Mouse (Mus musculus) stomach, embryonic 15.5 days (tissue): ENCODE data around the gene Parva. TPM values are rescaled to one million over a fixed set of nuclear protein-coding genes. Genes with fewer than 3 reads are reported as not detected.

Experiments
- ATAC-seq: fragments of 200-750 bp; cut with Nextera tagmentation; 2 replicates; pipeline ENCODE4 v1.8.0; 2017; ENCODE audit warnings: low read depth, moderate number of reproducible peaks, moderate TSS enrichment; ENCODE audit not compliant: insufficient read depth, low FRiP score
- H3K27ac ChIP-seq: fragments of 300-500 bp; sonication (generic); 2 replicates; pipeline ENCODE4 v1.5.1; 2015; ENCODE audit warnings: mild to moderate bottlenecking, inconsistent platforms
- H3K27me3 ChIP-seq: fragments of 300-500 bp; sonication (generic); replicated peaks from 2 replicates; pipeline ENCODE4 v1.6.1; 2015; ENCODE audit warnings: inconsistent platforms
- H3K36me3 ChIP-seq: fragments of 300-500 bp; sonication (generic); 2 replicates; pipeline ENCODE4 v1.6.1; 2015; ENCODE audit warnings: inconsistent platforms
- H3K4me1 ChIP-seq: fragments of 300-500 bp; sonication (generic); 2 replicates; pipeline ENCODE4 v1.6.1; 2015; ENCODE audit warnings: inconsistent platforms
- H3K4me2 ChIP-seq: fragments of 300-500 bp; sonication (generic); 2 replicates; pipeline ENCODE4 v1.6.1; 2015; ENCODE audit warnings: mild to moderate bottlenecking, inconsistent platforms
- H3K4me3 ChIP-seq: fragments of 300-500 bp; sonication (generic); replicated peaks from 2 replicates; pipeline ENCODE4 v1.5.1; 2015; ENCODE audit warnings: inconsistent platforms
- H3K9ac ChIP-seq: fragments of 300-500 bp; sonication (generic); 2 replicates; pipeline ENCODE4 v1.6.1; 2015; ENCODE audit warnings: inconsistent platforms
- H3K9me3 ChIP-seq: fragments of 300-500 bp; sonication (generic); 2 replicates; pipeline ENCODE4 v1.6.1; 2016; ENCODE audit warnings: inconsistent platforms
- WGBS: fragments of 180-500 bp; shearing (Covaris S2); methylation state at CpG from one replicate; pipeline ENCODE4 v1.1.7; 2015; 5-methylcytosine and 5-hydroxymethylcytosine counted together
- polyA plus RNA-seq: library from polyadenylated mRNA; unstranded; fragments of >200 nt; fragmentation: Nextera tagmentation; extraction: Ambion mirVana; gene quantifications from 2 replicates; pipeline ENCODE4 v1.2.1, GENCODE M21; 2015

Parva gene
- polyA plus RNA-seq, 1 experiment from 2014 or later, result 101 TPM

- peaks cover 47% of the 10 kb centered on the region for H3K4me1 ChIP-seq
- H3K4me2 ChIP-seq, result no peak overlapping the region
- H3K4me3 ChIP-seq, result no peak overlapping the region
- H3K9ac ChIP-seq, result no peak overlapping the region
- no peaks in the 10 kb centered on the region for H3K27me3 ChIP-seq
- H3K9me3 ChIP-seq, result no peaks in the 10 kb centered on the region
- H3K27ac ChIP-seq, result peak overlapping the region; percentile 44
- ATAC-seq, result no peak
- 68% methylated on average over 5 of the region's 5 CpGs for WGBS
- H3K36me3 ChIP-seq, result no peaks in the 10 kb centered on the region
These were observed 31.1 kb downstream of the Parva start for GRCm38 (mm10) chr7:112458440-112458839.

- 7% methylated on average over 2 of the region's 2 CpGs for WGBS
- Histone ChIP-seq H3K36me3 (no peaks in the 10 kb centered on the region), H3K9me3 (no peaks in the 10 kb centered on the region), H3K4me2 (no peak overlapping the region), H3K4me3 (no peak overlapping the region), H3K27me3 (no peaks in the 10 kb centered on the region), H3K4me1 (peaks cover 43% of the 10 kb centered on the region), H3K9ac (no peak overlapping the region), H3K27ac (peak overlapping the region; percentile 67)
- ATAC-seq, result no peak
These were observed 35.8 kb downstream of the Parva start for GRCm38 (mm10) chr7:112463074-112463473.

- no peaks in the 10 kb centered on the region for H3K9me3 ChIP-seq
- H3K4me3 ChIP-seq, result no peak overlapping the region
- peaks cover 38% of the 10 kb centered on the region for H3K4me1 ChIP-seq
- no peak overlapping the region for H3K4me2 ChIP-seq
- H3K9ac ChIP-seq, result no peak overlapping the region
- WGBS, result 67% methylated on average over 3 of the region's 3 CpGs
- ATAC-seq, result no peak
- H3K27ac ChIP-seq, result peak overlapping the region; percentile 41; the same call in 1 of the 2 replicates
- H3K27me3 ChIP-seq, result no peaks in the 10 kb centered on the region
- no peaks in the 10 kb centered on the region for H3K36me3 ChIP-seq
These were observed 38.6 kb downstream of the Parva start for GRCm38 (mm10) chr7:112465920-112466319.

GRCm38 (mm10) chr7:112466786-112467185 is 39.5 kb downstream of the Parva start:
- no peak for ATAC-seq
- no peak overlapping the region for H3K4me2 ChIP-seq
- no peak overlapping the region for H3K9ac ChIP-seq
- no peaks in the 10 kb centered on the region for H3K36me3 ChIP-seq
- peaks cover 44% of the 10 kb centered on the region for H3K4me1 ChIP-seq
- no peaks in the 10 kb centered on the region for H3K27me3 ChIP-seq
- H3K4me3 ChIP-seq, result no peak overlapping the region
- peak overlapping the region; percentile 98 for H3K27ac ChIP-seq
- WGBS, result 58% methylated on average over 3 of the region's 3 CpGs
- H3K9me3 ChIP-seq, result no peaks in the 10 kb centered on the region

- WGBS, result 9% methylated on average over 11 of the region's 11 CpGs
- H3K4me3 ChIP-seq, result no peak overlapping the region
- H3K36me3 ChIP-seq, result no peaks in the 10 kb centered on the region
- 0 out of 2 replicates have a peak overlapping the region, but pooled peaks have one; percentile 17 for H3K4me2 ChIP-seq
- H3K27ac ChIP-seq, result peak overlapping the region; percentile 98
- no peak overlapping the region for H3K9ac ChIP-seq
- no peaks in the 10 kb centered on the region for H3K27me3 ChIP-seq
- no peaks in the 10 kb centered on the region for H3K9me3 ChIP-seq
- H3K4me1 ChIP-seq, result peaks cover 38% of the 10 kb centered on the region
- ATAC-seq, result peak; percentile 92
These were observed 40.4 kb downstream of the Parva start for GRCm38 (mm10) chr7:112467687-112468111.

- 40% methylated on average over 5 of the region's 5 CpGs for WGBS
- H3K4me3 ChIP-seq, result no peak overlapping the region
- H3K27ac ChIP-seq, result no peak overlapping the region; the same call in 1 of the 2 replicates
- H3K27me3 ChIP-seq, result no peaks in the 10 kb centered on the region
- H3K9ac ChIP-seq, result no peak overlapping the region
- H3K4me2 ChIP-seq, result no peak overlapping the region
- H3K9me3 ChIP-seq, result no peaks in the 10 kb centered on the region
- H3K4me1 ChIP-seq, result peaks cover 46% of the 10 kb centered on the region
- ATAC-seq, result no peak
- H3K36me3 ChIP-seq, result no peaks in the 10 kb centered on the region
These were observed 42.5 kb downstream of the Parva start for GRCm38 (mm10) chr7:112469817-112470216.

GRCm38 (mm10) chr7:112471316-112471715 is 44.0 kb downstream of the Parva start:
- peaks cover 46% of the 10 kb centered on the region for H3K4me1 ChIP-seq
- WGBS, result 63% methylated on average over 7 of the region's 7 CpGs
- no peaks in the 10 kb centered on the region for H3K36me3 ChIP-seq
- H3K9ac ChIP-seq, result no peak overlapping the region
- no peak overlapping the region for H3K27ac ChIP-seq
- no peak overlapping the region for H3K4me2 ChIP-seq
- no peaks in the 10 kb centered on the region for H3K9me3 ChIP-seq
- no peak overlapping the region for H3K4me3 ChIP-seq
- no peak for ATAC-seq
- H3K27me3 ChIP-seq, result no peaks in the 10 kb centered on the region

- WGBS, result 61% methylated on average over 10 of the region's 10 CpGs
- Histone ChIP-seq H3K4me3 (no peak overlapping the region), H3K9me3 (no peaks in the 10 kb centered on the region), H3K4me2 (no peak overlapping the region), H3K27ac (peak overlapping the region; percentile 69), H3K9ac (no peak overlapping the region), H3K36me3 (no peaks in the 10 kb centered on the region), H3K27me3 (no peaks in the 10 kb centered on the region), H3K4me1 (peaks cover 37% of the 10 kb centered on the region)
- ATAC-seq, result no peak
These were observed 44.9 kb downstream of the Parva start for GRCm38 (mm10) chr7:112472024-112472707.

GRCm38 (mm10) chr7:112472708-112473281 is 45.5 kb downstream of the Parva start:
- Histone ChIP-seq H3K4me2 (no peak overlapping the region), H3K27me3 (no peaks in the 10 kb centered on the region), H3K9me3 (no peaks in the 10 kb centered on the region), H3K9ac (no peak overlapping the region), H3K36me3 (no peaks in the 10 kb centered on the region), H3K27ac (peak overlapping the region; percentile 69), H3K4me1 (peaks cover 32% of the 10 kb centered on the region), H3K4me3 (no peak overlapping the region)
- no peak for ATAC-seq
- WGBS, result 52% methylated on average over 9 of the region's 9 CpGs

GRCm38 (mm10) chr7:112473649-112474435 is 46.5 kb downstream of the Parva start:
- no peak overlapping the region for H3K4me2 ChIP-seq
- peak; percentile 63; the same call in 1 of the 2 replicates for ATAC-seq
- WGBS, result 23% methylated on average over 14 of the region's 14 CpGs
- H3K27ac ChIP-seq, result peak overlapping the region; percentile 80
- no peaks in the 10 kb centered on the region for H3K9me3 ChIP-seq
- H3K9ac ChIP-seq, result no peak overlapping the region
- H3K36me3 ChIP-seq, result no peaks in the 10 kb centered on the region
- no peaks in the 10 kb centered on the region for H3K27me3 ChIP-seq
- peaks cover 29% of the 10 kb centered on the region for H3K4me1 ChIP-seq
- no peak overlapping the region for H3K4me3 ChIP-seq

- H3K27me3 ChIP-seq, result no peaks in the 10 kb centered on the region
- H3K9ac ChIP-seq, result no peak overlapping the region
- H3K36me3 ChIP-seq, result no peaks in the 10 kb centered on the region
- H3K4me2 ChIP-seq, result no peak overlapping the region
- ATAC-seq, result peak; percentile 25; the same call in 1 of the 2 replicates
- H3K9me3 ChIP-seq, result no peaks in the 10 kb centered on the region
- WGBS, result 39% methylated on average over 6 of the region's 6 CpGs
- peak overlapping the region; percentile 67 for H3K27ac ChIP-seq
- no peak overlapping the region for H3K4me3 ChIP-seq
- peaks cover 28% of the 10 kb centered on the region for H3K4me1 ChIP-seq
These were observed 51.8 kb downstream of the Parva start for GRCm38 (mm10) chr7:112479116-112479515.

- H3K27ac ChIP-seq, result no peak overlapping the region
- no peaks in the 10 kb centered on the region for H3K36me3 ChIP-seq
- H3K27me3 ChIP-seq, result no peaks in the 10 kb centered on the region
- no peak overlapping the region for H3K4me2 ChIP-seq
- 72% methylated on average over 1 of the region's 1 CpGs for WGBS
- H3K4me1 ChIP-seq, result peaks cover 27% of the 10 kb centered on the region
- no peak overlapping the region for H3K4me3 ChIP-seq
- no peak overlapping the region for H3K9ac ChIP-seq
- H3K9me3 ChIP-seq, result no peaks in the 10 kb centered on the region
- ATAC-seq, result peak; percentile 53
These were observed 53.7 kb downstream of the Parva start for GRCm38 (mm10) chr7:112481031-112481430.
